Mouse (Mus musculus) megakaryocyte progenitor cell, adult 5-6 weeks (primary cell): ENCODE measurements around the gene Gm1140. TPM values are rescaled to one million over a fixed set of nuclear protein-coding genes. Genes with fewer than 3 reads are reported as not detected.
"Not testable (repeated sequence)": the region's sequence is repeated elsewhere in the genome, so short reads cannot be mapped to it uniquely, and the experiment has no call there.

Source experiments
- ATAC-seq: replicated peaks from 2 replicates; pipeline ENCODE4 v1.8.0; 2016; ENCODE audit warnings: mild to moderate bottlenecking, moderate TSS enrichment, inconsistent platforms; ENCODE audit not compliant: poor library complexity
- total RNA-seq, 2 experiments: library from RNA; stranded (forward) in 1 of 2; stranded (reverse) in 1 of 2; fragments of 157-497, 149-512 nt in 1 of 2; fragments of 200-1000 nt in 1 of 2; gene quantifications; 2 replicates each; pipeline versions ENCODE4 v1.2.3 to v1.2.4; 2015 to 2017

The Gm1140 gene
- total RNA-seq (2015) = not detected in 2 replicates
- total RNA-seq (2017) = not detected in 2 replicates

- ATAC-seq = not testable (repeated sequence)
Measured at GRCm38 (mm10) chrX:67693462-67693861, at the start of gene Gm1140. Gene Gm1140 (minus strand): TSS chrX:67693562.

- not testable (repeated sequence) for ATAC-seq
Measured at GRCm38 (mm10) chrX:67695398-67695797, 2.0 kb upstream of the Gm1140 start, which contains the start of gene Gm14692. Gene Gm14692 (plus strand): TSS chrX:67695698.

Other genes starting within 250 kb of the Gm1140 start
- not detected in 2 replicates for gene Gm14692, start 2.1 kb upstream of the Gm1140 start, total RNA-seq (2015)
- gene Gm14692, start 2.1 kb upstream of the Gm1140 start, total RNA-seq (2017) = not detected in 2 replicates
- gene 4933436I01Rik, start 227.9 kb upstream of the Gm1140 start, total RNA-seq (2015) = not detected in 2 replicates
- not detected in 2 replicates for gene 4933436I01Rik, start 227.9 kb upstream of the Gm1140 start, total RNA-seq (2017)